Mouse (Mus musculus) induced T-regulatory cell, adult 2 months (primary cell): ENCODE data around the gene Tmbim4.
A peak's percentile ranks its signal among the peaks of the same experiment; 100 is the strongest.
"Not testable (repeated sequence)": the region's sequence is repeated elsewhere in the genome, so short reads cannot be mapped to it uniquely, and the experiment has no call there.

Experiments used
- DNase-seq: peaks from one replicate; pipeline ENCODE4 v3.0.0-alpha.2; 2012; ENCODE audit warnings: low read depth

The Tmbim4 gene

GRCm38 (mm10) chr10:120197061-120197835, 4.1 kb upstream of the Tmbim4 start:
- DNase-seq, result no peak

- peak; percentile 90 for DNase-seq
Measured at GRCm38 (mm10) chr10:120201961-120202402, 592 bp downstream of the Tmbim4 start, which contains the start of gene Irak3. TSS of gene Irak3 (minus strand) at chr10:120202130.

GRCm38 (mm10) chr10:120202467-120203250, 1.3 kb downstream of the Tmbim4 start:
- DNase-seq, result no peak

- no peak for DNase-seq
Measured at GRCm38 (mm10) chr10:120204591-120205210, 3.3 kb downstream of the Tmbim4 start.

- no peak for DNase-seq
Measured at GRCm38 (mm10) chr10:120208015-120208414, 6.6 kb downstream of the Tmbim4 start.

- DNase-seq, result peak; percentile 75
Measured at GRCm38 (mm10) chr10:120208575-120209538, 7.5 kb downstream of the Tmbim4 start.

- DNase-seq, result peak; percentile 73
Measured at GRCm38 (mm10) chr10:120209539-120209925, 8.1 kb downstream of the Tmbim4 start.

GRCm38 (mm10) chr10:120210096-120210495, 8.7 kb downstream of the Tmbim4 start:
- no peak for DNase-seq

GRCm38 (mm10) chr10:120217099-120217498, 15.7 kb downstream of the Tmbim4 start:
- not testable (repeated sequence) for DNase-seq

- no peak for DNase-seq
Measured at GRCm38 (mm10) chr10:120218996-120219395, 17.6 kb downstream of the Tmbim4 start.

GRCm38 (mm10) chr10:120219578-120220359, 18.4 kb downstream of the Tmbim4 start:
- DNase-seq, result peak; percentile 53

- peak; percentile 60 for DNase-seq
Measured at GRCm38 (mm10) chr10:120220776-120221175, 19.4 kb downstream of the Tmbim4 start.

GRCm38 (mm10) chr10:120226871-120227661, 25.7 kb downstream of the Tmbim4 start, which contains the start of gene Llph:
TSS of gene Llph (plus strand) at chr10:120227070.
- DNase-seq, result peak; percentile 91

- DNase-seq, result peak; percentile 85
Measured at GRCm38 (mm10) chr10:120231718-120232117, 30.3 kb downstream of the Tmbim4 start.

- peak; percentile 81 for DNase-seq
Measured at GRCm38 (mm10) chr10:120233655-120234367, 32.4 kb downstream of the Tmbim4 start.

GRCm38 (mm10) chr10:120236855-120237254, 35.5 kb downstream of the Tmbim4 start:
- DNase-seq, result no peak

- no peak for DNase-seq
Measured at GRCm38 (mm10) chr10:120238241-120238640, 36.9 kb downstream of the Tmbim4 start.

GRCm38 (mm10) chr10:120239476-120239875, 38.1 kb downstream of the Tmbim4 start:
- no peak for DNase-seq

GRCm38 (mm10) chr10:120242421-120242820, 41.0 kb downstream of the Tmbim4 start:
- no peak for DNase-seq
